Mouse (Mus musculus): Measurements from ENCODE around the gene 1700013G24Rik. TPM values are rescaled to one million over a fixed set of nuclear protein-coding genes. Genes with fewer than 3 reads are reported as not detected.
A peak's percentile ranks its signal among the peaks of the same experiment; 100 is the strongest.

The 1700013G24Rik gene
- polyA plus RNA-seq, 1 experiment from 2014 or later, result not detected

- Histone ChIP-seq H3K27ac (ENCODE audit: low read depth, low read length) (no peak overlapping the region), H3K9me3 (ENCODE audit: control insufficient read depth, low read length) (no peaks in the 10 kb centered on the region), H3K36me3 (ENCODE audit: control insufficient read depth, insufficient read depth, low read length) (no peaks in the 10 kb centered on the region), H3K4me3 (ENCODE audit: low read depth, low read length) (no peak overlapping the region), H3K9ac (ENCODE audit: low read length) (no peak overlapping the region), H3K27me3 (ENCODE audit: control insufficient read depth, insufficient read depth, low read length) (0 out of 2 replicates have a peak, but pooled peaks cover 2% of the 10 kb centered on the region), H3K4me1 (ENCODE audit: control insufficient read depth, insufficient read depth, low read length) (peaks cover 12% of the 10 kb centered on the region), H3K4me2 (no peak overlapping the region)
- WGBS, result 85% methylated on average over 9 of the region's 9 CpGs
- ATAC-seq (ENCODE audit: low FRiP score), result no peak
- DNase-seq (ENCODE audit: low spot score, missing footprints), result no peak
These were observed 17.7 kb downstream of the 1700013G24Rik start for GRCm38 (mm10) chr4:137470701-137471317.

- Histone ChIP-seq H3K27ac (ENCODE audit: low read depth, low read length) (no peak overlapping the region), H3K36me3 (ENCODE audit: control insufficient read depth, insufficient read depth, low read length) (no peaks in the 10 kb centered on the region), H3K27me3 (ENCODE audit: control insufficient read depth, insufficient read depth, low read length) (0 out of 2 replicates have a peak, but pooled peaks cover 2% of the 10 kb centered on the region), H3K9ac (ENCODE audit: low read length) (no peak overlapping the region), H3K9me3 (ENCODE audit: control insufficient read depth, low read length) (no peaks in the 10 kb centered on the region), H3K4me1 (ENCODE audit: control insufficient read depth, insufficient read depth, low read length) (peaks cover 13% of the 10 kb centered on the region), H3K4me2 (no peak overlapping the region), H3K4me3 (ENCODE audit: low read depth, low read length) (no peak overlapping the region)
- WGBS, result 65% methylated on average over 8 of the region's 8 CpGs
- ATAC-seq (ENCODE audit: low FRiP score), result no peak
- DNase-seq (ENCODE audit: low spot score, missing footprints), result no peak
These were observed 18.2 kb downstream of the 1700013G24Rik start for GRCm38 (mm10) chr4:137471326-137471725.

- DNase-seq (ENCODE audit: low spot score, missing footprints), result no peak
- peaks cover 25% of the 10 kb centered on the region for H3K4me1 ChIP-seq (ENCODE audit: control insufficient read depth, insufficient read depth, low read length)
- WGBS, result 90% methylated on average over 8 of the region's 8 CpGs
These were observed 20.2 kb downstream of the 1700013G24Rik start for GRCm38 (mm10) chr4:137473240-137473639.

GRCm38 (mm10) chr4:137473701-137474388, 20.8 kb downstream of the 1700013G24Rik start:
- DNase-seq (ENCODE audit: low spot score, missing footprints) (no peak), ATAC-seq (ENCODE audit: low FRiP score) (no peak)
- no peak overlapping the region for H3K27ac ChIP-seq (ENCODE audit: low read depth, low read length)
- H3K4me2 ChIP-seq, result no peak overlapping the region
- H3K4me3 ChIP-seq (ENCODE audit: low read depth, low read length), result no peak overlapping the region
- no peak overlapping the region for H3K9ac ChIP-seq (ENCODE audit: low read length)
- WGBS, result 85% methylated on average over 18 of the region's 18 CpGs
- H3K9me3 ChIP-seq (ENCODE audit: control insufficient read depth, low read length), result no peaks in the 10 kb centered on the region
- peaks cover 25% of the 10 kb centered on the region for H3K4me1 ChIP-seq (ENCODE audit: control insufficient read depth, insufficient read depth, low read length)
- 0 out of 2 replicates have a peak, but pooled peaks cover 2% of the 10 kb centered on the region for H3K27me3 ChIP-seq (ENCODE audit: control insufficient read depth, insufficient read depth, low read length)
- H3K36me3 ChIP-seq (ENCODE audit: control insufficient read depth, insufficient read depth, low read length), result no peaks in the 10 kb centered on the region

More at GRCm38 (mm10) chr4:137473240-137473639, 20.2 kb downstream of the 1700013G24Rik start:
- ATAC-seq (ENCODE audit: low FRiP score), result no peak
- no peak overlapping the region for H3K9ac ChIP-seq (ENCODE audit: low read length)
- H3K4me2 ChIP-seq, result no peak overlapping the region
- H3K4me3 ChIP-seq (ENCODE audit: low read depth, low read length), result no peak overlapping the region
- no peaks in the 10 kb centered on the region for H3K9me3 ChIP-seq (ENCODE audit: control insufficient read depth, low read length)
- H3K27ac ChIP-seq (ENCODE audit: low read depth, low read length), result no peak overlapping the region
- 0 out of 2 replicates have a peak, but pooled peaks cover 2% of the 10 kb centered on the region for H3K27me3 ChIP-seq (ENCODE audit: control insufficient read depth, insufficient read depth, low read length)
- no peaks in the 10 kb centered on the region for H3K36me3 ChIP-seq (ENCODE audit: control insufficient read depth, insufficient read depth, low read length)

GRCm38 (mm10) chr4:137474694-137475093, 21.6 kb downstream of the 1700013G24Rik start:
- H3K4me2 ChIP-seq, result no peak overlapping the region
- H3K27me3 ChIP-seq (ENCODE audit: control insufficient read depth, insufficient read depth, low read length), result 0 out of 2 replicates have a peak, but pooled peaks cover under 1% of the 10 kb centered on the region
- no peak overlapping the region for H3K9ac ChIP-seq (ENCODE audit: low read length)
- no peak for DNase-seq (ENCODE audit: low spot score, missing footprints)
- no peak overlapping the region for H3K27ac ChIP-seq (ENCODE audit: low read depth, low read length)
- H3K4me3 ChIP-seq (ENCODE audit: low read depth, low read length), result no peak overlapping the region
- no peaks in the 10 kb centered on the region for H3K36me3 ChIP-seq (ENCODE audit: control insufficient read depth, insufficient read depth, low read length)
- WGBS, result 92% methylated on average over 7 of the region's 7 CpGs
- ATAC-seq (ENCODE audit: low FRiP score), result no peak
- H3K4me1 ChIP-seq (ENCODE audit: control insufficient read depth, insufficient read depth, low read length), result peaks cover 17% of the 10 kb centered on the region
- no peaks in the 10 kb centered on the region for H3K9me3 ChIP-seq (ENCODE audit: control insufficient read depth, low read length)

GRCm38 (mm10) chr4:137475271-137476050, 22.4 kb downstream of the 1700013G24Rik start:
- no peak for DNase-seq (ENCODE audit: low spot score, missing footprints)

GRCm38 (mm10) chr4:137476065-137476760, 23.1 kb downstream of the 1700013G24Rik start:
- WGBS, result 37% methylated on average over 10 of the region's 10 CpGs
- no peaks in the 10 kb centered on the region for H3K27me3 ChIP-seq (ENCODE audit: control insufficient read depth, insufficient read depth, low read length)
- no peak overlapping the region for H3K4me2 ChIP-seq
- peak; percentile 90 for DNase-seq (ENCODE audit: low spot score, missing footprints)
- ATAC-seq (ENCODE audit: low FRiP score), result no peak
- no peaks in the 10 kb centered on the region for H3K36me3 ChIP-seq (ENCODE audit: control insufficient read depth, insufficient read depth, low read length)
- no peak overlapping the region for H3K9ac ChIP-seq (ENCODE audit: low read length)
- H3K27ac ChIP-seq (ENCODE audit: low read depth, low read length), result no peak overlapping the region
- H3K9me3 ChIP-seq (ENCODE audit: control insufficient read depth, low read length), result no peaks in the 10 kb centered on the region
- H3K4me1 ChIP-seq (ENCODE audit: control insufficient read depth, insufficient read depth, low read length), result peaks cover 25% of the 10 kb centered on the region
- H3K4me3 ChIP-seq (ENCODE audit: low read depth, low read length), result no peak overlapping the region

More at GRCm38 (mm10) chr4:137475271-137476050, 22.4 kb downstream of the 1700013G24Rik start:
- peaks cover 19% of the 10 kb centered on the region for H3K4me1 ChIP-seq (ENCODE audit: control insufficient read depth, insufficient read depth, low read length)
- no peak overlapping the region for H3K27ac ChIP-seq (ENCODE audit: low read depth, low read length)
- H3K9me3 ChIP-seq (ENCODE audit: control insufficient read depth, low read length), result no peaks in the 10 kb centered on the region
- H3K4me2 ChIP-seq, result no peak overlapping the region
- H3K36me3 ChIP-seq (ENCODE audit: control insufficient read depth, insufficient read depth, low read length), result no peaks in the 10 kb centered on the region
- no peaks in the 10 kb centered on the region for H3K27me3 ChIP-seq (ENCODE audit: control insufficient read depth, insufficient read depth, low read length)
- ATAC-seq (ENCODE audit: low FRiP score), result no peak
- no peak overlapping the region for H3K9ac ChIP-seq (ENCODE audit: low read length)
- WGBS, result 86% methylated on average over 13 of the region's 13 CpGs
- no peak overlapping the region for H3K4me3 ChIP-seq (ENCODE audit: low read depth, low read length)

- Histone ChIP-seq H3K9ac (ENCODE audit: low read length) (no peak overlapping the region), H3K4me1 (ENCODE audit: control insufficient read depth, insufficient read depth, low read length) (peaks cover 25% of the 10 kb centered on the region), H3K27ac (ENCODE audit: low read depth, low read length) (no peak overlapping the region), H3K27me3 (ENCODE audit: control insufficient read depth, insufficient read depth, low read length) (no peaks in the 10 kb centered on the region), H3K4me2 (no peak overlapping the region), H3K4me3 (ENCODE audit: low read depth, low read length) (no peak overlapping the region), H3K36me3 (ENCODE audit: control insufficient read depth, insufficient read depth, low read length) (no peaks in the 10 kb centered on the region), H3K9me3 (ENCODE audit: control insufficient read depth, low read length) (no peaks in the 10 kb centered on the region)
- ATAC-seq (ENCODE audit: low FRiP score) (no peak), DNase-seq (ENCODE audit: low spot score, missing footprints) (peak; percentile 82)
- WGBS, result 28% methylated on average over 17 of the region's 17 CpGs
These were observed 23.7 kb downstream of the 1700013G24Rik start for GRCm38 (mm10) chr4:137476761-137477237.

All from midbrain, embryonic 11.5 days (tissue).